Mouse (Mus musculus) gastrocnemius, adult 18-20 months (tissue): ENCODE data around the gene Copg2. TPM values are rescaled to one million over a fixed set of nuclear protein-coding genes. Genes with fewer than 3 reads are reported as not detected.
A peak's percentile ranks its signal among the peaks of the same experiment; 100 is the strongest.
"Not testable (repeated sequence)": the region's sequence is repeated elsewhere in the genome, so short reads cannot be mapped to it uniquely, and the experiment has no call there.

Experiments used
- DNase-seq: peaks from one replicate; pipeline ENCODE4 v3.0.0; 2021; ENCODE audit warnings: low spot score
- total RNA-seq, 2 experiments: library from RNA; stranded (reverse); gene quantifications; 2 replicates each; pipeline ENCODE4 v1.2.3; 2021

Gene Copg2
- total RNA-seq, 2 experiments from 2014 or later: 12.5 to 15.7 TPM

- no peak for DNase-seq
Observed at GRCm38 (mm10) chr6:30832241-30832640, 64.4 kb downstream of the Copg2 start.

DNA sequence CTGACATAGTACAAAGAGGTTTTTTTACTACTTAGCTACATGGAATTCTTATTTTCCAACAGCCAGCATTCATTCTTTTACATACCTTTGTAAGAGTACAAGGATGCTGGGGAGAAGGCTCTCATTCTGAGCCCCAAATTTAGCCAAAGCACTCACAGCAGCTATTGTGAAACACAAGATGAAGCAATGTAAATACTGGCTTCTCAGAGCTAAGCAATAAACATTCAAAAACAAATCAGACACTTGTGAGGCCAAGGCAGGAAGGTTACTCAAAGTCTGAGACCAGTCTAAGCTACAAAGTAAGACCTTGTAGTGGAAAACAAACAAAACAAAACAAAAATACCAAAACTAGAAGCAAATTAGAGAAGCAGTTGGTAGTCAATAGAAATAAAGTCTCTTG, 83.0 kb downstream of the Copg2 start:
- no peak for DNase-seq

DNA sequence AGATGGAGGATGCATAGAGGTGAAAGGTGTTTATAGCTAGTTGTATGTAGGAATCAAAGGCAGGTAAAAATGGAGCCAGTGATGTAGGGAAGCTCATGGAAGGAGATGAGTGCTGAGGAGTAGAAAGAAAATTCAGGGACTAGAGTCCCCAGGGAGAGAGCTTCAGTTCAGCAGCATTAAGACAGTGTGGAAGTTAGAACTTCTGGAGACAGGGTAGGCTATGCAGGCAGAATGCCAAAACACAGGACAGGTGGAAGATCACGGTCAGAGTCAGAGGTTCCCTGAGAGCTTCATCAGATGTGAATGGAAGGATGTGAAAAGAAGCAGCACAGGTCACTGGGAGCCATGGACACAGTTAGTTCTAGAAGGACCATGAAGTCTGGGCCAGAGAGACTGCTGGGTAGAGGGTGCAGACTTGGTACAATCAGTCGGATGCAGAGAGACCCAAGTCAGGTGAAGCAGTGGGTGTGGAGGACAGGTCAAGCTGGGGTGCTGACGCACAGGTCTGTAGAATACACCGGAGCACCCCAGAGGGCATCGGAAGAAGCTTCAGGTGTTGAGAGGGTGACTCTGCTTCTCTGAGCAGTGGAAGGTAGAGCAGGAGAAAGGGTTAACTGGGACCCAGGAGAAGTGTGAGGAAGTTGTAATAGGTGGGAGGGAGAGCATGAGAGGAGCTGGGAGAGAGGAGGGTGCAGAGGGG, 91.4 kb downstream of the Copg2 start:
- DNase-seq: peak; percentile 3

GRCm38 (mm10) chr6:30804389-30805052, 92.1 kb downstream of the Copg2 start:
- peak; percentile 27 for DNase-seq

DNA sequence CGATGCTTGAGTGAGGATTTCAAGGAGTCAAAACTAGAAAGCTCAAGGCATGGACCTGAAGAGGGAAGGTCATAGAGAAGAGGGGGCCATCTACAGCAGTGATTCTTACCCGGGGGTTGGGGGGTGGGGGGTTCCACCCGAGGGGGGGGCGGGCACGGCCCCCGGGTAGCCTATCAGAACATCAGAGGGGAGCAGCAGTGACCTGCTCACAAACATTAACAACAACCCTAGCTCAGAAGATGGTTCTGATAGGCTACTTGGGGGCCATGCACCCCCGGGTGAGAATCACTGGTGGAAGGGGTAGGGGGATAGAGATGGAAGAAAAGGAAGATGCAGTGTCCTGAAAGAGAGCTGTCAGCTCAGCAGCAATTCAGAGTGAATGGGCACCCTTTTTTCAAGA, 93.7 kb downstream of the Copg2 start:
- DNase-seq: not testable (repeated sequence)

DNA sequence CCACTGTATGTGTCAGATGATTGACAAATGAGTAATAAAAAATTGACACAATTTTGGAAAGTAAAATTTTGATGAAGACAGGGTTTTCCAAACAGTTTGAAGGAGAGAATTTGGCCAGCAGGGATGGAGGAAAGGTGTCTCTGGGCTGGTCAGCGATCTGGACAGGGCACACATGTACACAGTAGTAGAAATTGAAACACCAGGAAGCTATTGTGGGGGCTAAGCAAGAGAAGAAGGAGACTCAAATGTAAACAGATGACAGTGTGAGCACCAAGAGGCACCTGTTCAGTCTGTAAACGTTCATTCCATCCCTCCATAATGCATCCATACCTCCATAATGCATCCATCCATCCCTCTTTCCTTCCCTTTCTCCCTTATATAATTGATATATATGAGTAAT, 145.4 kb downstream of the Copg2 start:
- DNase-seq: no peak

- no peak for DNase-seq
Observed at GRCm38 (mm10) chr6:30750482-30750881, 146.1 kb downstream of the Copg2 start.

DNA sequence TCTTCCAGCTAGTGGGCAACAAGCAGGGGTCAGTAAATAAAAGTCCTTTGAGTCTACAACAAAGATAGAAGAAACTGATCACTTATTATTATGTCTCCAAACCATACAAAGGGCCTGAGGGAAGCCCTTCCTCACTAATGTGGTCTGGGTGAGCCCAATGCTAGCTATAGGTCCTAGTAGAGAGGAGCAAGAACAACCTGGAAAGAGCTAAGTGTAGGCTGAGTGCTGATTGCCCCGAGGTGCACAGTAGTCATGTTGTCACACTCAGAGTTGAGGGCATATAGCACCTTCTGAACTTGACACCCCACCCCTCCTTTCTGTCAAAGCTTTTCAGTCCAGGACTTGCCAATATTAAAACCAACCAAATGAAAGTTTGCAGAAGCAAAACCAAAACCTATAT, 146.7 kb downstream of the Copg2 start:
- DNase-seq: no peak

DNA sequence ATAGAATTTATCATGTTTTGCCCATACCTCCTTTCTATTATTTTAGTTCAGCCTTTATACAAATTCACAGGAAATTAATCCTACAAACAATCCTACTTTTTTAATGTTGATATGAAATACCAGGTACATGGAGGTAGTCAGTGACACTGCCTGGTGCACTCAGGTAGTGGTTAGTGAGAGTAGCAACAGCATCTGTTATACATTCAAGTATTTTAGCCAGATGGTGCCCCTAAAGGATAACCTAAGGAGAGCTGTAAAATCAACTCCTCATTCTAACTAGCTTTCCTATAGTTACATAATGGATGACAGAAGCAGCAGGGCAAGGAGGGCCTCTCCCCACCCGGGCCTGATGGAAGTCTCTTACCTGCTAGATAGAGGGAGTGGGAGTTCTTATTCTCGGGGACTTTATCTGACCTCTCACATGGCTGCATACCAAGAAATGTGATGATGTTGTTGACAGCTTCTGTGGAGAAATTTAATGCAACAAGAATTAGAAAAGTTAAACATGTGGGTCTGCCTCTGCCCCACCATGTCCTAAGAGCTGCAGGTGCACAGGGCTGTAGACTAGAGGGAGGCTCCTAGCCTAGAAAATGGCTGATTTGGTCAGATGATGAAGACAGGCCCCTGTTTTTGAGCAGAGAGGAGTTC, 147.4 kb downstream of the Copg2 start:
- DNase-seq: no peak

- no peak for DNase-seq
Observed at GRCm38 (mm10) chr6:30748358-30748910, 148.2 kb downstream of the Copg2 start.

- no peak for DNase-seq
Observed at GRCm38 (mm10) chr6:30747631-30748357, 148.8 kb downstream of the Copg2 start.

GRCm38 (mm10) chr6:30745591-30745990, 151.0 kb downstream of the Copg2 start:
- no peak for DNase-seq

GRCm38 (mm10) chr6:30744846-30745245, 151.7 kb downstream of the Copg2 start:
- no peak for DNase-seq

- DNase-seq: no peak
Observed at GRCm38 (mm10) chr6:30739177-30739747, 157.3 kb downstream of the Copg2 start.

- DNase-seq: no peak
Observed at GRCm38 (mm10) chr6:30738464-30739006, 158.1 kb downstream of the Copg2 start.

GRCm38 (mm10) chr6:30737548-30738463, 158.8 kb downstream of the Copg2 start:
- peak; percentile 52 for DNase-seq

DNA sequence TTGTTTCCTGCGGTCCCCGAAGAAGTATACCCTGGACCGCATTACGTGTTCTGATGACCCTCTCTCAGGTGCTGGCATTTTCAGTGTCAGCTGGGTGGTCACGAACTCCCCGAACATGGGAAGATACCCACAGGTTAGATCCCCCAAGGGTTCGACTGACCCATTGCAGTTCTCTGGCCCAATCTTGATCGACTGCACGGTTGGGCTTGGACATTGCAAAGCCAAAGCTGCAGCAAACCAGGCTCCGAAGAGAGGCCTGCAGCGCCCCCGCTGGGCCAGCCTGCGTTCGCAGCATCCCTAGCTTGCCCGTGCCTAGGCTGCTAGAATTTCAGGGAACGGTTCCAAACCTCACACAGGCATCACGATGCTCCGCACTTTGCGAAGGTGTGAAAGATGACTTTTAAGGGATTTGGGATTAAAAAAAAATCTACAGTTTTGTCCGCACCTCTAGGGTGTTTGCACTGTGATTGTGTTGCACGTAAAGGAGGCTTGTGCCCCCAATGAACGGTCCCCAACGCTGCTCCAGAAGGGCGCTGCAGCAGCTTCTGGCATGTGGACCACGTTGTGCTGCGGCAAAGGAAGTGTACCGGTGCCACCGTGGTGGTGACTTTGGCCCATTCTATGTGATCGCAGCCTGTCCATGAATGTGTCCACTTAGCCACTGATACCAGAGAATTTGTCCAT, 159.6 kb downstream of the Copg2 start:
- peak; percentile 41 for DNase-seq

DNA sequence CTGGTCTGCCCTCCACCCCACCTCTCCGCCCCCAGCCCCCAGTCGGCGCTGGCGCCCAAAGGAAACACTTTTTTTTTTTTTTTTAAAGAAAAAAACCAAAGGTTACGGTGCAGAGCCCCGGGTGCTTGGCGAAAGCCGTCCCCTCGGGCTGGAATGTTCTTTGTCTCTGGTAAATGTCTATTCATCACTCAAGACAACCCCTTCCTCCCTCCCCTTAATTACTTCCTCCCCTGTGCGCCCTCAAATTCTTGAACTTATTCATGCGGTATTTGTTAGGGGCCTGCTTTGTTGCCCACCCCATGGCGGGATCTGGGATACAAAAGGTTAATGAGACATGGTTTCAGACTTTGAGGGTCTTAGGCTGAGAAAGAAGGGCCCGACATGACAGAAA, 160.2 kb downstream of the Copg2 start:
- DNase-seq: no peak

DNA sequence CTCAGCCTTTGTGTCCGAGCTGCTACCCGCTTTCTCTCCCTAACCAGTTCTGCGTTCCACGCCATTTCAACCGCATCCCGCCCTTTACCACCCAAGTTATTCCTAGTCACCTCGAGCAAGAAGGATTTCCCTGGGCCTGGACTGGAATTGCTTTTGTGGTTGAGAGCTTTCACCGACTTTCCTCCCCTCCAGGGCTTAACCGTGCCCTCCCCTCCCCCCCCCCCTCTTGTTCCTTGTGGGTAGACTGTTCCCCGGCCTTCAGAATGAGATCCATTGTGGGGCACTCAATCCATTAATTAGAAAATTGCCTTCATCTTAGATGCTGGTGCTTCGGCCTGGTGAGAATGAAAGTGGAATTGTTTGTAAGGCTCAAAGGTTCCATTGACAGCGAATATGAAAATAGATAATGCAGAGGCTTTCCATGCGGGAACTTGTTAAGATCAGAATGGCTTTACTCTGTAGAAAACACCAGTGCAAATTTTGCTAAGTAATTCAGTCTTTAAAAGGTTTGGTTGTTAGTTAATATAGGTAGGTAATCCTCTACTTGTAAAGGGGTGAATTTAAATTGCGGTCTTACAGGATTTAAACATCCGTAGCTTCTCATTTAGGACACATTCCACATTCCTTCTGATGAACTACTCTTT, 160.7 kb downstream of the Copg2 start:
- DNase-seq: no peak
